Mouse (Mus musculus) CH12.LX (cell line): ENCODE results near the gene Cmss1.

ENCODE experiments used
- CTCF ChIP-seq, 2 experiments: IDR thresholded peaks in 1 of 2; conservative IDR thresholded peaks in 1 of 2; 2 replicates each; pipeline ENCODE4 v1.5.1; 2011 to 2012; ENCODE audit warnings: low read depth in 2 of 2, low read length in 2 of 2, improper control_type of control experiment in 1 of 2, inconsistent platforms in 1 of 2, mild to moderate bottlenecking in 1 of 2, moderate library complexity in 1 of 2
- EP300 ChIP-seq: IDR thresholded peaks from 2 replicates; pipeline ENCODE4 v1.6.1; 2011; ENCODE audit warnings: low read length, improper control_type of control experiment
- JUND ChIP-seq: conservative IDR thresholded peaks from 2 replicates; pipeline ENCODE4 v1.6.1; 2011; ENCODE audit warnings: low read depth, low read length, improper control_type of control experiment
- MAFK ChIP-seq: IDR thresholded peaks from 2 replicates; pipeline ENCODE4 v1.6.1; 2011; ENCODE audit warnings: low read length, improper control_type of control experiment; ENCODE audit not compliant: insufficient replicate concordance
- MAZ ChIP-seq: IDR thresholded peaks from 2 replicates; pipeline ENCODE4 v1.6.1; 2012; ENCODE audit warnings: low read depth, mild to moderate bottlenecking, inconsistent platforms, low read length, improper control_type of control experiment, moderate library complexity
- MEF2A ChIP-seq: IDR thresholded peaks from 2 replicates; pipeline ENCODE4 v1.6.1; 2014; ENCODE audit warnings: low read depth, mild to moderate bottlenecking, inconsistent platforms, low read length, improper control_type of control experiment, borderline replicate concordance
- MXI1 ChIP-seq: IDR thresholded peaks from 2 replicates; pipeline ENCODE4 v1.6.1; 2011; ENCODE audit warnings: mild to moderate bottlenecking, low read depth, low read length, improper control_type of control experiment
- RAD21 ChIP-seq: IDR thresholded peaks from 2 replicates; pipeline ENCODE4 v1.6.1; 2011; ENCODE audit warnings: low read depth, mild to moderate bottlenecking, low read length, improper control_type of control experiment, moderate library complexity
- UBTF ChIP-seq: IDR thresholded peaks from 2 replicates; pipeline ENCODE4 v1.6.1; 2012; ENCODE audit warnings: low read depth, mild to moderate bottlenecking, inconsistent platforms, low read length, improper control_type of control experiment, moderate library complexity
- ZKSCAN1 ChIP-seq: IDR thresholded peaks from 2 replicates; pipeline ENCODE4 v1.6.1; 2012; ENCODE audit warnings: low read depth, inconsistent platforms, low read length, improper control_type of control experiment, borderline replicate concordance
- ZNF384 ChIP-seq: IDR thresholded peaks from 2 replicates; pipeline ENCODE4 v1.6.1; 2012; ENCODE audit warnings: low read depth, low read length, improper control_type of control experiment, inconsistent platforms

DNA sequence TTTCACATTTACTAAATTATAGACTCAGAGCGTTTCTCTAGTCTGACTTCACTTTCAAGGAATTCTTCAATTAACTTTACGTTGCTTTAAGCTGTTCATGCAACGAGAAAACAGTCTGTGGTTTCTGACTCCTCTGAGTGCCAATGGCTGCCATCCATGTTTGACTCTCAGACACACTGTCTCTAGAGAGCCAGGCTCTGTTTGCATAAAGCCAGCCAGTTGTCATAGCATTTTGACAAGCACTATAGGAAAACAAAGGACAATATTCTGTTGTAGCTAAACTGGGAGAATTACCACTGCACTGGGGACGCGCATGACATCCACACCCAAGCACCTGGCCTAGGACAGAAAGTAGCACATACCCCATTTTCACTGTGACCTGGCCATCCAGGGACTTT is 168.4 kb downstream of the Cmss1 start:
- TF ChIP-seq UBTF (no peak), CTCF (conservative IDR thresholded peaks at IDR 0.05 in 1 of 2, IDR thresholded peaks at IDR 0.05 in 1 of 2; ENCODE audit: low read depth in 2 of 2, low read length in 2 of 2) (no peak), ZNF384 (no peak), EP300 (no peak), ZKSCAN1 (no peak), MEF2A (no peak), MAFK (no peak), RAD21 (no peak), MAZ (no peak), MXI1 (no peak), JUND (no peak)
